Mouse (Mus musculus): ENCODE results near the gene Rabl6. TPM values are rescaled to one million over a fixed set of nuclear protein-coding genes. Genes with fewer than 3 reads are reported as not detected.

Rabl6 gene
- polyA plus RNA-seq, 1 experiment from 2014 or later, result 73.6 TPM

DNA sequence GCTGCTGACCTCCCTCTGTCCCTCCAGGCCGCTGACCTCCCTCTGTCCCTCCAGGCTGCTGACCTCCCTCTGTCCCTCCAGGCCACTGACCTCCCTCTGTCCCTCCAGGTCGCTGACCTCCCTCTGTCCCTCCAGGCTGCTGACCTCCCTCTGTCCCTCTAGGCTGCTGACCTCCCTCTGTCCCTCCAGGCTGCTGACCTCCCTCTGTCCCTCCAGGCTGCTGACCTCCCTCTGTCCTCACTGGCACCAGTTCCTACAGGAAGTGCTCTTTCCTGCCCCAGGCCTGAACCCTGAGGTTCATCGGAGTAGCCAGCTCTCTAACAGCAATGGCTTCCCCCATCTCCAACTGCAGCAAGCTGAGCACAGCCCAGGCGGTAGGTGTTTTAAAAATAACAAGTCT lies 20.4 kb upstream of the Rabl6 start:
- WGBS, result 60% methylated on average over 4 of the region's 4 CpGs
- Histone ChIP-seq H3K4me1 (replicated peaks; ENCODE audit: control insufficient read depth, insufficient read depth, low read length) (no peaks in the 10 kb centered on the region), H3K4me2 (ENCODE audit: low read length) (no peak overlapping the region), H3K4me3 (replicated peaks; ENCODE audit: low read length) (no peak overlapping the region), H3K9me3 (ENCODE audit: control insufficient read depth, low read length) (no peaks in the 10 kb centered on the region), H3K27me3 (replicated peaks; ENCODE audit: control insufficient read depth, insufficient read depth, low read length) (no peaks in the 10 kb centered on the region), H3K9ac (replicated peaks; ENCODE audit: low read depth, low read length) (no peak overlapping the region), H3K36me3 (ENCODE audit: control insufficient read depth, insufficient read depth) (no peaks in the 10 kb centered on the region), H3K27ac (ENCODE audit: low read length) (no peak overlapping the region)
- ATAC-seq, result no peak

- no peaks in the 10 kb centered on the region for H3K36me3 ChIP-seq (ENCODE audit: control insufficient read depth, insufficient read depth)
- H3K27me3 ChIP-seq (replicated peaks; ENCODE audit: control insufficient read depth, insufficient read depth, low read length), result no peaks in the 10 kb centered on the region
- H3K4me3 ChIP-seq (replicated peaks; ENCODE audit: low read length), result no peak within 1 kb of the TSS
- no peaks in the 10 kb centered on the region for H3K4me1 ChIP-seq (replicated peaks; ENCODE audit: control insufficient read depth, insufficient read depth, low read length)
- 80% methylated on average over 6 of the region's 6 CpGs for WGBS
- no peak within 1 kb of the TSS for H3K27ac ChIP-seq (ENCODE audit: low read length)
- ATAC-seq, result no peak
- no peak within 1 kb of the TSS for H3K4me2 ChIP-seq (ENCODE audit: low read length)
- no peaks in the 10 kb centered on the region for H3K9me3 ChIP-seq (ENCODE audit: control insufficient read depth, low read length)
- H3K9ac ChIP-seq (replicated peaks; ENCODE audit: low read depth, low read length), result no peak within 1 kb of the TSS
These were observed 19.5 kb upstream of the Rabl6 start, which contains the start of gene Fcna for GRCm38 (mm10) chr2:25627811-25628210. TSS of gene Fcna (minus strand) at chr2:25628030.

- ATAC-seq, result no peak
- no peak overlapping the region for H3K9ac ChIP-seq (replicated peaks; ENCODE audit: low read depth, low read length)
These were observed 17.7 kb upstream of the Rabl6 start for GRCm38 (mm10) chr2:25625986-25626385.

DNA sequence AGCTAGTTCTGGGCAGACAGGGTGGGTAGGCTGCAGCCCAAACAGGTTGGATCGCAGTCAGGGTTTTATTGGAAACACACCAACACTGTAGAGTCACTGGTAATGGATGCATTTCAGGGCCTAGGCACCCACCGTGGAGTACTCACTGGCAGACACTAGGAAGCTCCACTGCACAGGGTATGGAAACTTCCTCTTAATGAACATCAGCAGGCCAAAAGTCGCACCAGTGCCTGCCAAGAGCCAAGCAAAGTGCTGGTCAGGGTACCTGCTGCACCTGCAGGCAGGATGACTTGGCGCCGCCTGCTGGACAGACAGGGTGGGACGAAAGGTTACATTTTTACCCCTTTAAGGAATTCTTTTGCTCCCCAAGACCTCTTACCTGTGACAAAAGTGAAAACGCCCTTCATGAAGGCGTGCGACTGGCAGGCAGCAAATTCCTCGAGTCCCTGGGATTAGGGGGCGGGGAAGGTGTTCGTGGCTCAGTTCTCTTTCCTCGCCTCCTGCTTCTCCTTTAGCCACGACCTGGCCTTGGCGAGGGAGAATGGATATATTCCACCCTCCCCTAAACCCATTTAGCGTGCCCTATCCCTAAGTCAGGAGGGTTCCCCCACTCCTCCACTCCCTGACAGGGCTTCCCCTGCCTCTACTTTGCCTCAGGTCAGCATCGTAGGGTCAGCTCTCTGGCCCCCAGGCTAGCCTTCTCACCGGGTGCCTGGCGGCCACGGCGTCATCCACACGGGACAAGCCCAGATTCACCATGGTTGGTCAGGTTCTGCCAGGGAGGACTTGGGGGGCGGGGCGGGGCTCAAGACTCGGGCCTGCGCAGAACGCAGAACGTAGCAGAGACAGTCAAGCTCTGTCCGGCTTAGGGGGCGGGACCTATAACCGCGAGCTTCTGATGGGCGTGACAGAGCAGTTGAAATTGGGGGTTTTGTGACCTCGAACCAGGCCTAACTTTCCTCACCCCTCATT lies 13.2 kb upstream of the Rabl6 start, which contains the start of gene Tmem141:
TSS of gene Tmem141 (minus strand) at position 777 of the 972 bp plus-strand sequence.
- no peaks in the 10 kb centered on the region for H3K9me3 ChIP-seq (ENCODE audit: control insufficient read depth, low read length)
- WGBS, result 4% methylated on average over 34 of the region's 34 CpGs

More at GRCm38 (mm10) chr2:25625986-25626385, 17.7 kb upstream of the Rabl6 start:
- Histone ChIP-seq H3K4me1 (replicated peaks; ENCODE audit: control insufficient read depth, insufficient read depth, low read length) (peaks cover 8% of the 10 kb centered on the region), H3K4me3 (replicated peaks; ENCODE audit: low read length) (no peak overlapping the region), H3K27me3 (replicated peaks; ENCODE audit: control insufficient read depth, insufficient read depth, low read length) (no peaks in the 10 kb centered on the region), H3K27ac (ENCODE audit: low read length) (no peak overlapping the region), H3K36me3 (ENCODE audit: control insufficient read depth, insufficient read depth) (no peaks in the 10 kb centered on the region), H3K9me3 (ENCODE audit: control insufficient read depth, low read length) (no peaks in the 10 kb centered on the region), H3K4me2 (ENCODE audit: low read length) (no peak overlapping the region)
- WGBS, result 82% methylated on average over 5 of the region's 5 CpGs

DNA sequence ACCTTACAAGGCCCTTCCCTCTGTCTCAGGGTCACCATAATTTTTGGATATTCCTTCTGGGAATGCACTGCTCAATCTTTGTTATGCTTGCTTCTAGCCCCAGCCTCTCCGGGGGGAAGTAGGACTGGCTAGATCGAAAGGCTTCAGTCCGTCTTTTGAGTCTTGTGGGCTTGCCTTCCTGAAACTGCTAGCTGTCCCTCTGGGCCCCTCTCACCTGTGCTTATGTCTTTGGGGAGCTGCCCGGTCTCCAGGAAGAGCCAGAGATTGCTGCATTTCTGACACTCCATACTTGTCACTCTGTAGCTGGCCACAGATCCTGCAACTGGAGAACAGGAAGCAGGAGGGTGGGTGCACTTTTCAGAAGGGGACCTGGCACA lies 12.5 kb upstream of the Rabl6 start:
- no peaks in the 10 kb centered on the region for H3K9me3 ChIP-seq (ENCODE audit: control insufficient read depth, low read length)
- H3K36me3 ChIP-seq (ENCODE audit: control insufficient read depth, insufficient read depth), result no peaks in the 10 kb centered on the region
- no peak overlapping the region for H3K4me3 ChIP-seq (replicated peaks; ENCODE audit: low read length)
- ATAC-seq, result no peak
- peaks cover 13% of the 10 kb centered on the region for H3K27me3 ChIP-seq (replicated peaks; ENCODE audit: control insufficient read depth, insufficient read depth, low read length)
- peak overlapping the region; percentile 78; the same call in 1 of the 2 replicates for H3K4me2 ChIP-seq (ENCODE audit: low read length)
- no peak overlapping the region for H3K27ac ChIP-seq (ENCODE audit: low read length)
- H3K9ac ChIP-seq (replicated peaks; ENCODE audit: low read depth, low read length), result no peak overlapping the region
- WGBS, result 85% methylated on average over 4 of the region's 4 CpGs
- peaks cover 11% of the 10 kb centered on the region for H3K4me1 ChIP-seq (replicated peaks; ENCODE audit: control insufficient read depth, insufficient read depth, low read length)

More for the DNA sequence above, 13.2 kb upstream of the Rabl6 start, which contains the start of gene Tmem141:
- H3K4me2 ChIP-seq (ENCODE audit: low read length), result peak within 1 kb of the TSS; percentile 78
- H3K27ac ChIP-seq (ENCODE audit: low read length), result peak within 1 kb of the TSS; percentile 37; the same call in 1 of the 2 replicates
- H3K4me1 ChIP-seq (replicated peaks; ENCODE audit: control insufficient read depth, insufficient read depth, low read length), result peaks cover 11% of the 10 kb centered on the region
- peaks cover 7% of the 10 kb centered on the region for H3K27me3 ChIP-seq (replicated peaks; ENCODE audit: control insufficient read depth, insufficient read depth, low read length)
- peak within 1 kb of the TSS; percentile 64 for H3K9ac ChIP-seq (replicated peaks; ENCODE audit: low read depth, low read length)
- no peaks in the 10 kb centered on the region for H3K36me3 ChIP-seq (ENCODE audit: control insufficient read depth, insufficient read depth)
- ATAC-seq, result peak; percentile 89
- H3K4me3 ChIP-seq (replicated peaks; ENCODE audit: low read length), result peak within 1 kb of the TSS; percentile 54

GRCm38 (mm10) chr2:25620386-25620785 lies 12.1 kb upstream of the Rabl6 start:
- ATAC-seq, result no peak
- Histone ChIP-seq H3K27ac (ENCODE audit: low read length) (no peak overlapping the region), H3K27me3 (replicated peaks; ENCODE audit: control insufficient read depth, insufficient read depth, low read length) (peaks cover 18% of the 10 kb centered on the region), H3K4me3 (replicated peaks; ENCODE audit: low read length) (no peak overlapping the region), H3K9ac (replicated peaks; ENCODE audit: low read depth, low read length) (no peak overlapping the region), H3K36me3 (ENCODE audit: control insufficient read depth, insufficient read depth) (no peaks in the 10 kb centered on the region), H3K4me2 (ENCODE audit: low read length) (no peak overlapping the region), H3K9me3 (ENCODE audit: control insufficient read depth, low read length) (no peaks in the 10 kb centered on the region), H3K4me1 (replicated peaks; ENCODE audit: control insufficient read depth, insufficient read depth, low read length) (peaks cover 11% of the 10 kb centered on the region)
- WGBS, result 86% methylated on average over 6 of the region's 6 CpGs

DNA sequence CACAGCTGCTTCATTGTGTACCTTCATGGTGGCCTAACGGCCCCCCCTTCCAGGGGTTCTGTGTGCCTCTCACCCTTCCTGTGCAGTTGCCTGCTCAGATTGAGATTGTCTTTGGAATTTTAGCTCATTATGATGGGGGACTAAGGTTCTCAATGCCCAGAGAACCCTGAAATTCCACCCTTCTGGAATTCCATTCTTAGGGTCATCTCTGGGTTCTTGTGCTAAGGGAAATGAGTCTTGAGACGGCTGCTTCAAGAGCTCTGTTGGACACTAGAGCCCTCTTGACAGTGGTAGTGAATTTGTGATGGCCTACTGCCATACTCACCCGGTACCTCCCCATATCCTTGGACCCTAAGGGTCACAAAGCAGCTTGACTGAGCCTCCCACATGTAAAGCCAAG lies 9.3 kb upstream of the Rabl6 start, which contains the start of gene Ccdc183:
TSS of gene Ccdc183 (minus strand) at position 101 of the 400 bp plus-strand sequence.
- no peaks in the 10 kb centered on the region for H3K9me3 ChIP-seq (ENCODE audit: control insufficient read depth, low read length)
- no peaks in the 10 kb centered on the region for H3K36me3 ChIP-seq (ENCODE audit: control insufficient read depth, insufficient read depth)
- ATAC-seq, result no peak
- no peak within 1 kb of the TSS for H3K4me3 ChIP-seq (replicated peaks; ENCODE audit: low read length)
- peaks cover 22% of the 10 kb centered on the region for H3K27me3 ChIP-seq (replicated peaks; ENCODE audit: control insufficient read depth, insufficient read depth, low read length)
- H3K4me2 ChIP-seq (ENCODE audit: low read length), result no peak within 1 kb of the TSS
- H3K4me1 ChIP-seq (replicated peaks; ENCODE audit: control insufficient read depth, insufficient read depth, low read length), result peaks cover 11% of the 10 kb centered on the region
- H3K27ac ChIP-seq (ENCODE audit: low read length), result no peak within 1 kb of the TSS
- H3K9ac ChIP-seq (replicated peaks; ENCODE audit: low read depth, low read length), result no peak within 1 kb of the TSS
- WGBS, result 76% methylated on average over 3 of the region's 3 CpGs

GRCm38 (mm10) chr2:25616398-25616797 lies 8.1 kb upstream of the Rabl6 start:
- Histone ChIP-seq H3K4me3 (replicated peaks; ENCODE audit: low read length) (no peak overlapping the region), H3K9me3 (ENCODE audit: control insufficient read depth, low read length) (no peaks in the 10 kb centered on the region), H3K4me2 (ENCODE audit: low read length) (no peak overlapping the region), H3K4me1 (replicated peaks; ENCODE audit: control insufficient read depth, insufficient read depth, low read length) (peaks cover 7% of the 10 kb centered on the region), H3K27ac (ENCODE audit: low read length) (no peak overlapping the region), H3K36me3 (ENCODE audit: control insufficient read depth, insufficient read depth) (no peaks in the 10 kb centered on the region), H3K9ac (replicated peaks; ENCODE audit: low read depth, low read length) (no peak overlapping the region), H3K27me3 (replicated peaks; ENCODE audit: control insufficient read depth, insufficient read depth, low read length) (peaks cover 22% of the 10 kb centered on the region)
- ATAC-seq, result no peak
- WGBS, result 25% methylated on average over 22 of the region's 22 CpGs

- Histone ChIP-seq H3K36me3 (ENCODE audit: control insufficient read depth, insufficient read depth) (no peaks in the 10 kb centered on the region), H3K27me3 (replicated peaks; ENCODE audit: control insufficient read depth, insufficient read depth, low read length) (no peaks in the 10 kb centered on the region), H3K4me2 (ENCODE audit: low read length) (peak overlapping the region; percentile 80), H3K4me1 (replicated peaks; ENCODE audit: control insufficient read depth, insufficient read depth, low read length) (peaks cover 22% of the 10 kb centered on the region), H3K27ac (ENCODE audit: low read length) (peak overlapping the region; percentile 22), H3K9ac (replicated peaks; ENCODE audit: low read depth, low read length) (peak overlapping the region; percentile 97), H3K9me3 (ENCODE audit: control insufficient read depth, low read length) (no peaks in the 10 kb centered on the region), H3K4me3 (replicated peaks; ENCODE audit: low read length) (peak overlapping the region; percentile 100)
- WGBS, result 64% methylated on average over 10 of the region's 10 CpGs
- peak; percentile 16 for ATAC-seq
These were observed 350 bp upstream of the Rabl6 start for GRCm38 (mm10) chr2:25608671-25609070.
